Mouse (Mus musculus) olfactory bulb, adult 2 months (tissue): ENCODE results near the gene Glp2r. TPM values are rescaled to one million over a fixed set of nuclear protein-coding genes. Genes with fewer than 3 reads are reported as not detected.

ENCODE experiments used
- H3K27ac ChIP-seq: fragments of 200-500 bp; 2 replicates; pipeline ENCODE4 v1.5.1; 2012; ENCODE audit warnings: low read depth, low read length; ENCODE audit not compliant: insufficient read depth
- H3K4me1 ChIP-seq: fragments of 200-500 bp; 2 replicates; pipeline ENCODE4 v1.6.1; 2012; ENCODE audit warnings: low read length; ENCODE audit not compliant: control insufficient read depth, insufficient read depth
- H3K4me3 ChIP-seq: fragments of 200-500 bp; 2 replicates; pipeline ENCODE4 v1.5.1; 2012; ENCODE audit warnings: mild to moderate bottlenecking, low read depth, low read length, moderate library complexity; ENCODE audit not compliant: insufficient read depth
- CTCF ChIP-seq: fragments of 200-500 bp; IDR thresholded peaks from 2 replicates; pipeline ENCODE4 v1.5.1; 2012; ENCODE audit warnings: low read depth, mild to moderate bottlenecking, low read length, moderate library complexity; ENCODE audit not compliant: insufficient read depth
- POLR2A ChIP-seq: fragments of 200-500 bp; IDR thresholded peaks from 2 replicates; pipeline ENCODE4 v1.6.1; 2012; ENCODE audit warnings: mild to moderate bottlenecking, low read depth, low read length, moderate library complexity; ENCODE audit not compliant: insufficient read depth
- WGBS: fragments of 180-500 bp; shearing (Covaris S2); methylation state at CpG from one replicate; pipeline ENCODE4 v1.1.7; 2018; 5-methylcytosine and 5-hydroxymethylcytosine counted together
- polyA plus RNA-seq: library from polyadenylated mRNA; stranded (reverse); fragments of >200 nt; gene quantifications from 2 replicates; pipeline ENCODE4 v1.2.4, GENCODE M21; 2012; ENCODE audit warnings: low replicate concordance; ENCODE audit not compliant: missing spikeins, insufficient read depth, insufficient read length

Glp2r gene
- polyA plus RNA-seq, 1 experiment: not detected

DNA sequence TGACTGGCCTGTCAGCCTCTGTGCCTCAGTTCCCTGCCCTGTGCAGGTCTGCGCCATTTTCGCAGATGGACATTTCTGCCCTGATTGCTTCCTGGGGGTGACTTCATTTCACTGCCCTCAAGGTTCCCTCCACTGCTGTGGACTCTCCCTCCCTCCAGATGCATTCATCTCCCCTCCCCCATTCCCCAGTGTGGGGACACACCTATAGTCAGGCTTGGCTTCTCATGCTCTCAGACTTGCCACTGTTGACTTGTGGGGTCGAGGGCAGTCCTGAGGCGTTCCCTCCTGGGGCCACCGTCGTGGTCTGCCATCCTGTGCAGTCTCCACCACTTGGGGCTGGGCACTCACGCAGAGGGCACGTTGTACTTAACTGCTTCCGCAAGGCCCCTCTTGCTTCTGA lies 114.1 kb downstream of the Glp2r start:
- peaks cover 63% of the 10 kb centered on the region for H3K4me1 ChIP-seq
- 90% methylated on average over 9 of the region's 9 CpGs for WGBS
- H3K27ac ChIP-seq: no peak overlapping the region
- no peak for TF ChIP-seq CTCF
- TF ChIP-seq POLR2A: no peak
- H3K4me3 ChIP-seq: no peak overlapping the region

DNA sequence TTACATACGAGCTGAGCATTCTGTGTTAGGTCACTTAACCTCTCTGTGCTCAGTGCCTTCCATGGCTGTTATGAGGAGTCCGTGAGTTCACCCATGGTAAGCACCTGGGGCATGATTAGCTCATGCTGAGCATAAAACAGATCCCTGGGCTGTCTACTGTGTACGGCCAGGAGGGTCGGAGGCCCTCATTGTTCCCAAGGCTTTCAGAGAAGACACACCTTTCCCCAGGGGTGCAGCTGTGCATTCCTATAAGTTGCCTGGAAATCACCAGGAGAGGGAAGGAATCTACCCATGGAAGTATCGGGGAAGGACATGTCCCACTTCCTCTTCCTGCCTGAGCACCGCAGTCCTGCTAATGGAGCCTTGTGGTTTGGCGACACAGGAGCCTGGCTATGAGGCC lies 114.6 kb downstream of the Glp2r start:
- 95% methylated on average over 7 of the region's 7 CpGs for WGBS
- TF ChIP-seq POLR2A (no peak), CTCF (no peak)
- Histone ChIP-seq H3K4me3 (no peak overlapping the region), H3K27ac (no peak overlapping the region), H3K4me1 (peaks cover 65% of the 10 kb centered on the region)

DNA sequence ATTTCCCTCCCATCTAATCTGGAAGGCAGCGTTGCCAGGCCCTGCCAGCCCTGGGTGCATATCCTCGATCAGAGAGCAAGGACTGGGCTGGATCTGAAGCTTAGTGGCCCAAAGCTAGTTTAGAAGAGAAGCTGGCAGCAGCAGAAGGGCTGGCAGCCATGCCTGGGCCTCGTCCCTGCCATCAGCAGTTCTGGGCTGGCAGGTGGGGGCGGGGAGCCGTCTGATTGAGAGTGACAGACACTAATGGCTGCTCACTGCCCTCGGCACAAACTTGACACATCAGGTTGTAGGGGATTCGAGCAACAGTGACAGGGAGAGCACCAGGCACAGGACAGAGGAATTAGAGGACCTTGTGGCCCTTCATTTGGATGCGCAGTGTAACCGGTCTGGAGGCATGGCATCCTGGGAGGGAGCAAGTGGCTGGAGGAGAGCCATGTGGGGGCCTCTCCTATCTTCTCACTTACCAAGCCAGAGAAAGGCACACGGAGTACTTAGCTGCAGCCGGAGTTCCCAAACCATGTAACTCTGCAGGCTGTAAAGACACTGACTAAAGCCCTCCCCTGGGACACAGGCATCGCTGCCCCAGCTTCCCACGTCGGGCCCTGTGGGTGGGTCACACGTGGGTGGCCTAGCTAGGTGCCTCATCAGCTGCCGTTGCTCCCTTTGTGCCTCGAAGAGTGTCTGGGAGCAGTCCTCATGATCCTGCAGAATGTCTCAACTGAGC lies 115.6 kb downstream of the Glp2r start:
- Histone ChIP-seq H3K27ac (peak overlapping the region; percentile 87), H3K4me1 (peaks cover 71% of the 10 kb centered on the region), H3K4me3 (no peak overlapping the region)
- 42% methylated on average over 17 of the region's 17 CpGs for whole genome bisulfite sequencing
- no peak for TF ChIP-seq POLR2A
- TF ChIP-seq CTCF: no peak

DNA sequence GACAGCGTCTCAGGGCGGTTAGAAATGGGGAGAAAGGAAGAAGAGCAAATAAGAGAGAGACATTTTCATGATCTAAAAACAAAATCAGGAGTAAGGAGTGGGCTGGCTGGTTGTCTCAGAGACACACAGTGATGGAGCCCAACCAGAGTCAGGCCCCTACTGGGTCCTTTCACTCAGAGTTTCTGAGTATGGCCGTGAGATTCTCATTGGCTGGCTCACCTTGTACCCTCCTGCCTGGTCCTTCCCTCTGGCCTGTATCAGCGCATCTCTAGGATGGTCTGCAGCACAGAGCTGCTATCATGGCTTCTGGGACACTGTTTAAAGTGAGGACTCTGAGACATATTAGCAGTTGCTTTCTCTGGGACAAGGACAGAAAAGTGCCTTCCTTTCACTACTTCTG lies 116.4 kb downstream of the Glp2r start:
- H3K4me3 ChIP-seq: no peak overlapping the region
- peak overlapping the region; percentile 87 for H3K27ac ChIP-seq
- peaks cover 75% of the 10 kb centered on the region for H3K4me1 ChIP-seq
- 77% methylated on average over 4 of the region's 4 CpGs for WGBS
- no peak for TF ChIP-seq CTCF
- no peak for TF ChIP-seq POLR2A

DNA sequence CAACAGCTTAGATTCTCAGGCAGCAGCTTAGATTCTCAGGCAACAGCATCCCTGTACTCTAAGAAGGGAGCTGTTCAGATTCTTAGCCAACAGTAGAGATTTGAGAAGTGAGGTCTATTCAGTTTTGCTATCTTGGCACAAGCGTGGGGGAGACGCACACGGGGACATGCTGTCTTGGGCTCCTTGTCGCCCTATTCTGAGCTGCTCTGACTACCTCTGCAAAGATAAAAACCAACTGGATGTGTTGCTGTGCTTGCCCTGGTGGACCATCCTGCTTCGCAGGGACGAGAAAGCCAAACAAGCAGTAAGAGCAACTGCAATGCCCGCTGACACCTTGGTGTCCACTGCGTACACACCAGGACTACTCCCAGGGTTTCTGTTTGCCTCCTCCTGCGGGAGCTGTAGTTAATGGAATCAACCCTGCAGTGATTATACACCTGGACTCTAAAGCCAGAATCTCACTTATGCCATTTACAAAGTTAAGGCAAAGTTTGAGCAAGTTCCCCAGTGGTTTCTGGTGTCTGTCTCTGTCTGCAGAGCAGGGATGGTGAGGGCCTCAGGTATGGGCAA lies 117.3 kb downstream of the Glp2r start:
- peak overlapping the region; percentile 87 for H3K27ac ChIP-seq
- H3K4me1 ChIP-seq: peaks cover 74% of the 10 kb centered on the region
- peak overlapping the region; percentile 44 for H3K4me3 ChIP-seq
- TF ChIP-seq CTCF (no peak), POLR2A (no peak)
- 56% methylated on average over 9 of the region's 9 CpGs for WGBS

DNA sequence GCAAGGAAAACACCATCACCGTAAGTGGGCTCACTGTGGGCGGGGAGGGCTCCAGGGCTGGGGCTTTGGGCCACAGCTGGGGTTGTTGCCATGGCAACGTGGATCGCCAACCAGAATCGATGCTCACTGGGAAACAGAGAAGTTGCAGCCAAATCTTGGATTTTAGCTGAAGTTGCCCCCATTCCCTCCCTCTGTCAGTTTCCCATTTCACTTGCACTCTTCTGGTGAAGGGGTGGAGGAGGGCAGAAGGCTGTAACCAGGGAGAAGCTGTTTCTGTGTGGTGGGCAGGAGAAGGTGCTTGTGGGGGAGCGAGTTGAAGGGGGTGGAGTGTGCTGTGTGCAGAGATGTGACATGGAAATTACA lies 118.1 kb downstream of the Glp2r start:
- TF ChIP-seq CTCF (no peak), POLR2A (no peak)
- Histone ChIP-seq H3K4me3 (peak overlapping the region; percentile 44), H3K4me1 (peaks cover 72% of the 10 kb centered on the region), H3K27ac (peak overlapping the region; percentile 87)
- 12% methylated on average over 6 of the region's 6 CpGs for WGBS

DNA sequence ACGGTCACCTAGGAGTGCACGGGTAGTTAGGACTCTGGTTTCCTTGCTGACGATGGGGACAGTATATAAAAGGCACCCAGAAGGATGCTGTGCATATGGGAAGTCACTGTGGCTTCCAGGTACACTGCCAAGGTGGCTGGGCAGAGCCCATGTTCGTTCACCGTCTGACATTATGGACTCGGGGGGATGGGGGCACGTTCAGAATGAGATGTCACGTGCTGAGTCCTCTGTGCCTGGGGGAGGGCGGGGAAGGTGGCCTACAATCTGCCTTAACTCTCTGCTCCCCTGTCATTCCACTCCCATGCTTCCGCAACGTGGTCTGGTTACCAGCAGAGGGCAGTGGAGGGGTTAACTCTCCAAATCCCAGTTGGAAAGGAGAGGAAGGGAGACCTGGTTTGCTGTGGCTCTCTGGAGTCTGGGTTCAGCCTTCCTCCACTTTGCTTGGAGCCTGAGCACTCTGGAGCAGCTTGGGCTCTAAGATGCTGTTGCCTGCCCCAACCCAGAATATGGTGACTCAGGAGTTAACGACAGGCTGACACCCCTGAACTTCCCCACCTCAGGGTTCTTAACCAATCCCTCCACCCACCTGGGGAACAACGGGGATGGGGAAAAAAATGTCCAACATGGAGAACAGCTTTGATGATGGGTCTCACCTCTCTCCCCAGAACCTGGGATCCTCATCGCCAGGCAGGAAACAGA lies 118.6 kb downstream of the Glp2r start:
- peak overlapping the region; percentile 44 for H3K4me3 ChIP-seq
- TF ChIP-seq POLR2A: no peak
- peak; percentile 37 for TF ChIP-seq CTCF
- WGBS: 8% methylated on average over 14 of the region's 14 CpGs
- H3K27ac ChIP-seq: peak overlapping the region; percentile 87
- peaks cover 68% of the 10 kb centered on the region for H3K4me1 ChIP-seq

DNA sequence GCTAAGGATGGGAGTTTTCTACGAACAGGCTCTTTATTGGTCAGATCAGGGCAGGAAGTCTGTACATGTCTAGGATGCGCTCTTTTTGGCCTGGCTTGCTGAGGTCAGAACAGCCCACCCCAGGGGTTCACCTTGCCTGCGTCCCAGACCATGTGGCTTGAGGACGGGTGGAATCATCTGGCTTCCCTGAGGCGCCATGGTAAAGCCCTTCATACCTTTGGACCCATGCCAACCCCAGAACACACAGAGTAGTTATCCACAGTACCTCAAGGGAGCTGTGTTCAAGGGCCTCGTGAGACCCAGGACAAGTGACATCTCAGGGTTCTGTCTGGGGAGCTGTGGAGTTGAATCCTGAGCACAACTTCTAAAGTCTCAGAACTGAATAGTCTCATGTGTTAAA lies 119.2 kb downstream of the Glp2r start:
- Histone ChIP-seq H3K27ac (no peak overlapping the region), H3K4me3 (no peak overlapping the region), H3K4me1 (peaks cover 64% of the 10 kb centered on the region)
- no peak for TF ChIP-seq CTCF
- TF ChIP-seq POLR2A: no peak
- WGBS: 78% methylated on average over 6 of the region's 6 CpGs
